Mouse (Mus musculus) CH12.LX (cell line): ENCODE data around the gene Ube2e1.

ENCODE experiments used
- CHD2 ChIP-seq: IDR thresholded peaks from 2 replicates; pipeline ENCODE4 v1.6.1; 2011; ENCODE audit warnings: low read length, improper control_type of control experiment
- CTCF ChIP-seq, 2 experiments: IDR thresholded peaks in 1 of 2; conservative IDR thresholded peaks in 1 of 2; 2 replicates each; pipeline ENCODE4 v1.5.1; 2011 to 2012; ENCODE audit warnings: low read depth in 2 of 2, low read length in 2 of 2, improper control_type of control experiment in 1 of 2, inconsistent platforms in 1 of 2, mild to moderate bottlenecking in 1 of 2, moderate library complexity in 1 of 2
- EP300 ChIP-seq: IDR thresholded peaks from 2 replicates; pipeline ENCODE4 v1.6.1; 2011; ENCODE audit warnings: low read length, improper control_type of control experiment
- MAZ ChIP-seq: IDR thresholded peaks from 2 replicates; pipeline ENCODE4 v1.6.1; 2012; ENCODE audit warnings: low read depth, mild to moderate bottlenecking, inconsistent platforms, low read length, improper control_type of control experiment, moderate library complexity
- MEF2A ChIP-seq: IDR thresholded peaks from 2 replicates; pipeline ENCODE4 v1.6.1; 2014; ENCODE audit warnings: low read depth, mild to moderate bottlenecking, inconsistent platforms, low read length, improper control_type of control experiment, borderline replicate concordance
- MXI1 ChIP-seq: IDR thresholded peaks from 2 replicates; pipeline ENCODE4 v1.6.1; 2011; ENCODE audit warnings: mild to moderate bottlenecking, low read depth, low read length, improper control_type of control experiment
- NRF1 ChIP-seq: IDR thresholded peaks from 2 replicates; pipeline ENCODE4 v1.6.1; 2014; ENCODE audit warnings: low read depth, mild to moderate bottlenecking, inconsistent platforms, low read length, improper control_type of control experiment, moderate library complexity
- PAX5 ChIP-seq: IDR thresholded peaks from 2 replicates; pipeline ENCODE4 v1.6.1; 2012; ENCODE audit warnings: low read length, inconsistent platforms, mixed read lengths
- POLR2A ChIP-seq: IDR thresholded peaks from 2 replicates; pipeline ENCODE4 v1.6.1; 2011; ENCODE audit warnings: low read depth, mild to moderate bottlenecking, improper control_type of control experiment, low read length
- ZC3H11A ChIP-seq: IDR thresholded peaks from 2 replicates; pipeline ENCODE4 v1.6.1; 2012; ENCODE audit warnings: low read depth, mild to moderate bottlenecking, inconsistent platforms, low read length, improper control_type of control experiment

DNA sequence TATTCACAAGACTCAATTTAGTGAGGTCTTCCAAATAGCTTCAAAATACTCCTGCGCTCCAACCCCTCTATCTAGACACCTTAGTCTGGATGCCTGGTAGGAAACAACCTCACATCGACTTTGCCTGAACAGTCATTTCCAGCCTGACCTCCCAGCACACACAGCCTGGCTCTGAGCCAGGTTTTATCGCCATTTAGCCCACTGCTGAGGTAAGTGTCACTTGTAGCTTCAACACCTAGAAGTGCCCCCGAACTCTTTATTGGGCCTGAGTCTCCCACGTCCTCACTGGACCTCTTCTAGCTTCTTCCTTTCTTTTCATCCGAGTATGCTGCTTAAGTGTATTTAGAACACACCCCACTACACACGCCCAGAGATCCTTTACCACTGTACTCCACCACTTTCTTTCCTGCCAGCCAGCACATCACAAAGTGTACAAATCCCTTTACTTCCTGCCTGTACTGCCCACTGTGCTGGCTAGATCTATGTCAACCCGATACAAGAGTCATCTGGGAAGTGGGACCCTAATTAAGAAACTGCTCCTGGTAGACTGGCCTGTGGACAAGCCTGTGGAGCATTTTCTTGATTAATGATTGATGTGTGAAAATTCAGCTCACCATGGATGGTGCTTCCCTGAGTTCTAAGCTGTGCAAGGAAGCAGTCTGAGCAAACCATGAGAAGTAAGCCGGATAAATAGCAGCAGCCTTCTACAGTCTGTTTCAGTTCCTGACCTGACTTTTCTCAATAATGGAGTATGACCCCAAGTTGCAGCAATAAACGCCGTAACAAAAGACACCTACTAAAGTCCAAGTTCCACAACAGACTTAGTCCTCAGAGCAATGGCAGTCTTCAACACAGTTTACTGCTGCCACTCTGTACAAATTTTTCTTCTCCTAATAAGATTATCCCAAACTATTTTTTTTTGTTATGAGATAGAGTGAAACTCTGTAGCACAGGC is 13.9 kb downstream of the Ube2e1 start:
- TF ChIP-seq POLR2A (no peak), CTCF (conservative IDR thresholded peaks at IDR 0.05 in 1 of 2, IDR thresholded peaks at IDR 0.05 in 1 of 2; ENCODE audit: low read depth in 2 of 2, low read length in 2 of 2) (no peak), ZC3H11A (no peak), CHD2 (no peak), PAX5 (no peak), MAZ (no peak), MXI1 (no peak), MEF2A (no peak), EP300 (no peak), NRF1 (no peak)
